Mouse (Mus musculus): ENCODE measurements at regions not wholly inside any gene's neighbourhood (a gene's known extent, or its start where the extent isn't known, plus 50 kb on each side); places are given as distances from the start of the nearest gene placed in this dataset.
"Not testable (repeated sequence)": the region's sequence is repeated elsewhere in the genome, so short reads cannot be mapped to it uniquely, and the experiment has no call there.

DNA sequence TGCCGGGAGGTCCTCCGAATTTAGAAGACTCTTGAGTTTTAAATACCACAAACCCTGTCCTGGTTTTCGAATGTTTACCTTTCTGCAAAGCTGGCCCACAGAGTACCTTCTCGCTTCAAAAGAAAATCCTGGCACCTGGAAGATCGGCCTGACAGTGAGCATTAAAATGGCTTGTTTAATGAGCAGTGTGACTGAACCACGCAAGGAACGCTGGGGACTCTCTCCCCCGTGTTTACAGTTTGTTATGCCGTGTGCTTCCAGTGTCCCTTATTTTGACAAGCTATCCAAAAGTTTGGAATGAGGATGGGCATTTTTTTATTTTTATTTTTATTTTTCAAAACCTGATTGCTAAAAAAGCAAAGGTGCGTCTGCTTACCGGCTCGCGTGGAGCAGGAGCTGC is 148.9 kb upstream of the Ttc29 start:
- WGBS, result 41% methylated on average over 13 of the region's 13 CpGs
- H3K27ac ChIP-seq (ENCODE audit: insufficient read depth, low read depth, low read length), result no peak overlapping the region
- no peak for TF ChIP-seq CTCF (IDR thresholded peaks at IDR 0.05; ENCODE audit: insufficient read depth, low read depth, low read length)
- no peak for TF ChIP-seq POLR2A (IDR thresholded peaks at IDR 0.05; ENCODE audit: insufficient read depth, low read depth, low read length)
- peaks cover 3% of the 10 kb centered on the region; the same call in 1 of the 2 replicates for H3K4me1 ChIP-seq (ENCODE audit: control insufficient read depth, insufficient read depth, low read length)
- no peak overlapping the region for H3K4me3 ChIP-seq (ENCODE audit: insufficient read depth, low read depth, low read length)

DNA sequence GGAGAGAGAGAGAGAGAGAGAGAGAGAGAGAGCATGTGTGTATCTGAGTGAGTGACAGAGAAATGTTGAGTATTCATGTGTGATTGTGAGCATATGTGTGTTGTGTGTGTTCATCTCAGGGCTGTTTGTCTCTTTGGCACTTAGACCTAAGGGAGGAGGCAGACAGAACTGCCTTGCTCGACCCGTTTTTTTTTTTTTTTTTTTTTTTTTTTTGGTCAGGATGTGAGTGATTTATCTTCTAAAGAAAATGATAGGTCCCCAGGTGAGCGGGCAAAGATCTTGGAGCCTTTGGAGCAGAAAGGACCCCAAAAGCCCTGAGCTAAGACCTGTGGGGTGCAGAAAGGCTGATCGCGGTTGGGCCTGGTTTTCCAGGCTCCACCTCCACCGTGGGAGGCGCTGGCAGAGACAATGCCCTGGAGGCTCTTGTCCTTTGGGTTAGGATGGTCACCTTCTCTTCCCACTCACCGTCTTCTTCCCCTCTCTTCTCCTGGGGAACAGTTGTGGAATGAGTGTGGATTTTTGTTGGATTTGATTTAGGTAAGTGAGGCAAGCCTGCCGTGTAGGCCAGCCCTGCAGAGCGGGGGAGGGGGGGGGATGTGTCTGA is 147.1 kb upstream of the Ttc29 start:
- no peak overlapping the region for H3K4me3 ChIP-seq (ENCODE audit: insufficient read depth, low read depth, low read length)
- no peak for TF ChIP-seq POLR2A (IDR thresholded peaks at IDR 0.05; ENCODE audit: insufficient read depth, low read depth, low read length)
- TF ChIP-seq CTCF (IDR thresholded peaks at IDR 0.05; ENCODE audit: insufficient read depth, low read depth, low read length), result no peak
- H3K4me1 ChIP-seq (ENCODE audit: control insufficient read depth, insufficient read depth, low read length), result peaks cover 3% of the 10 kb centered on the region; the same call in 1 of the 2 replicates
- no peak overlapping the region for H3K27ac ChIP-seq (ENCODE audit: insufficient read depth, low read depth, low read length)
- WGBS, result 60% methylated on average over 10 of the region's 10 CpGs

DNA sequence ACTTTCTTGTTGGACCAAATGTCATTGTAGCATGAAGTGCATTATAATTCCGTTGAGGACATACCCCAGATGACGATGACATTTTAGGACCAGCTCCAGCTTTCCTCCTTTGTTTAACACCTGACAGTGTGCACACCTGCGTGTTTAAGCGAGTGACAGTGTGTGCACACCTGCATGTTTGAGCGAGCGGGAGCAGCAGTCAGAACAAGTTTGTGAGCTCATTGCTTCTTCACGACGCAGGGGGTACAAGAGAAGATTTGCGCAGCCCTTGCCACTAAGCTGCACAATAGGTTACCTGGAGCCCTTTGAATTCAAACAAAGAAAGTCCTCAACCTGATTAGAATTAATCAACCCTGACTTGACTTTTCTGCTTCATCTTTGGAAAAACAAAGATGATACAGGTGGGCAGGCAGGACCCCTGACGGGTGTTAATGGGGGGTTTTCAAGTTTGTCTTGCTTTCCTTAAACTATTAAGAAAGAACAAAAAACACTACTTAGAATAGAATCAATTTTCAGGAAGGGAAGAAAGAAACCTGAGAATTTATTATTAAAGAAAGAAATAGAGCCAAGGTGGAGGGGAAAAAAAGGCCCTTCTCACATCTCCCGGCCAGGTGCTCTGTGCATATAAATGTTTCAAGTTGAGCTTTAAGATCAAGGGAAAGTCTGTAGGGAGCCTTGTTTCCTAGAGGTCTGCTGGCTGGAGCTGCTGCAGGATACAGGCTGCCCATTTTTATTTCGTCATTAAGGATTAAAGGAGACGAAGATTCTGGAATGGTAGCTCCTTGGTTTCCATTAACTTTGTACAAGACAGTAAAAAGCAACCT is 144.8 kb upstream of the Ttc29 start:
- 42% methylated on average over 13 of the region's 13 CpGs for WGBS
- TF ChIP-seq POLR2A (IDR thresholded peaks at IDR 0.05; ENCODE audit: insufficient read depth, low read depth, low read length), result no peak
- no peak overlapping the region for H3K27ac ChIP-seq (ENCODE audit: insufficient read depth, low read depth, low read length)
- H3K4me3 ChIP-seq (ENCODE audit: insufficient read depth, low read depth, low read length), result no peak overlapping the region
- H3K4me1 ChIP-seq (ENCODE audit: control insufficient read depth, insufficient read depth, low read length), result peaks cover 3% of the 10 kb centered on the region; the same call in 1 of the 2 replicates

DNA sequence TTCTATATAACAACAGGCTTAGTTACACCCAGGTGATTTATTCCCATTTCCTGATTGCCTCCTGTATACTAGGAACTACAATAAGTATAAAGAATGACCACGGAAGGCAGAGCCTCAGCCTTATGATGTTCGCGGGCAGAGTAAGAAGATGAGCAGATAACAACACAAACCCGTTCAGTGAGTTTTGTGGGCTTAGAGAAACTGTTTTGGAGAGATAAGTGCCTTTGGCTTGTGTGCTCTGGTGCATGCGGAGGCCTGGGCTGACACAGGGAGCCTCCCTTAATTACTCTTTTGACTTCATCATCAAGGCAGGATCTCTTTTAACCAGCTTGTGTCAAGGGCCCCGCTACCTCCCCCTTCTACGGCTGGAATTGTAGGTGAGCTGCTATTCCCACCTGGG is 139.3 kb upstream of the Ttc29 start:
- Histone ChIP-seq H3K4me1 (ENCODE audit: control insufficient read depth, insufficient read depth, low read length) (no peaks in the 10 kb centered on the region), H3K4me3 (ENCODE audit: insufficient read depth, low read depth, low read length) (no peak overlapping the region), H3K27ac (ENCODE audit: insufficient read depth, low read depth, low read length) (no peak overlapping the region)
- TF ChIP-seq CTCF (IDR thresholded peaks at IDR 0.05; ENCODE audit: insufficient read depth, low read depth, low read length) (no peak), POLR2A (IDR thresholded peaks at IDR 0.05; ENCODE audit: insufficient read depth, low read depth, low read length) (no peak)
- WGBS, result 96% methylated on average over 7 of the region's 7 CpGs

DNA sequence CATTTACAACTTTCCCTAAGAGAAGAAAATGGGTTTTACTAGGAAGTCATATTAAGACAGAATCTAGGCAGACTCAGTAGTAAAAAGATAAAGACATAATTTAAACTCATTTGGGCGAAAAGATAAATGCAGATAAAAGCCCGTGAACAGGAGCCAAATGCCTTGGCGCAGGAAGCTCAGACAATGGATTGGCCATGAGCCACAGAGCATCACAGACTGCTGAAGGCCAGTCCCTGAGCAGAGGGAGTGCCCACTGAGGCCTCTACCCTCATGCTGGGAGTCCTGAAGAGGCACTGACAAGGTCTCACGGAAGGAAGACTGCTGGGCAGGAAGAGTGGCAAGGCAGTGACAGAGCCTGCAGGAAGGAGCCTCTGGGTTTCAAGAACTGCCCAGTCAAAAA is 136.0 kb upstream of the Ttc29 start:
- Histone ChIP-seq H3K4me1 (ENCODE audit: control insufficient read depth, insufficient read depth, low read length) (no peaks in the 10 kb centered on the region), H3K4me3 (ENCODE audit: insufficient read depth, low read depth, low read length) (no peak overlapping the region), H3K27ac (ENCODE audit: insufficient read depth, low read depth, low read length) (no peak overlapping the region)
- TF ChIP-seq POLR2A (IDR thresholded peaks at IDR 0.05; ENCODE audit: insufficient read depth, low read depth, low read length) (no peak), CTCF (IDR thresholded peaks at IDR 0.05; ENCODE audit: insufficient read depth, low read depth, low read length) (no peak)
- 46% methylated on average over 4 of the region's 4 CpGs for WGBS

DNA sequence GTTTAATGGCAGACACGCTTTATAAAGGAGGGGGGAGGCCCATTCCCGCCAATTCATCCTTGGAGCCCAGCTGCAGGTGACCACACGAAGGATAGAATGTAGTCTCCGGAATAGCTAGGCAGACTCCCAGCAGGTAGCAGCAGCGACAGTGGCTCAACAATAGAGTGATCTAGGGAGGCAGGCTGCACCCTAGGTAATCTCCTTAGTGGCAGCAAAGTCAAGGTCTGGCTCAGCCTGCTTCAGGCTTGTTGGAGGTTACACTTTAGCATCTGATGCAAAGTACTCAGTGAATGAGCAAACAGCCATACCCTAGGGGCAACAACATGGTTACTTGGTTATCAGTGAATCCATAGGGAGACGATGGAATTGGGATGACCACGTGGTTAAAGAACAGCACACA is 131.7 kb upstream of the Ttc29 start:
- H3K4me1 ChIP-seq (ENCODE audit: control insufficient read depth, insufficient read depth, low read length); H3K4me3 ChIP-seq (ENCODE audit: insufficient read depth, low read depth, low read length); H3K27ac ChIP-seq (ENCODE audit: insufficient read depth, low read depth, low read length): not testable (repeated sequence)
- WGBS, result 71% methylated on average over 7 of the region's 7 CpGs

DNA sequence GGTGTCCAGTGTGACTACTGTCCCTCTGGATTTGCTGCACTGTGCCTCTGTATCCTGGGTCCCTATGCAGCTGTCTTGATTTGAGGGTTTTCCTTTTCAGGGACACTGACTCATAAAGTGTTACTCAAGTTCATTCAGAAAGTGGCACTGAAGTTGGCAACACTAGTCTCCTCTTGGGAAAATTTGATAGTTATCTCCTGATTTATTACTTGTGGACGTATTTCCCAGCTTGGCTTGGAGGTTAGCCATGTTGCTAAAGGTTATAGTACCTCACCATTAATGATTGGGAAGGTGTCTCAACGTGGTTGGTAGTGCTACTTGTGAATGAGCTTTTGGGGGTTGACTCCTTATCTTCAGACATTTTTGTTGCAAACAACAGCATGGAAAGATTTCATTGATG is 130.1 kb upstream of the Ttc29 start:
- 85% methylated on average over 2 of the region's 2 CpGs for WGBS
- Histone ChIP-seq H3K4me1 (ENCODE audit: control insufficient read depth, insufficient read depth, low read length) (no peaks in the 10 kb centered on the region), H3K4me3 (ENCODE audit: insufficient read depth, low read depth, low read length) (no peak overlapping the region), H3K27ac (ENCODE audit: insufficient read depth, low read depth, low read length) (no peak overlapping the region)
- no peak for TF ChIP-seq CTCF (IDR thresholded peaks at IDR 0.05; ENCODE audit: insufficient read depth, low read depth, low read length)
- no peak for TF ChIP-seq POLR2A (IDR thresholded peaks at IDR 0.05; ENCODE audit: insufficient read depth, low read depth, low read length)

DNA sequence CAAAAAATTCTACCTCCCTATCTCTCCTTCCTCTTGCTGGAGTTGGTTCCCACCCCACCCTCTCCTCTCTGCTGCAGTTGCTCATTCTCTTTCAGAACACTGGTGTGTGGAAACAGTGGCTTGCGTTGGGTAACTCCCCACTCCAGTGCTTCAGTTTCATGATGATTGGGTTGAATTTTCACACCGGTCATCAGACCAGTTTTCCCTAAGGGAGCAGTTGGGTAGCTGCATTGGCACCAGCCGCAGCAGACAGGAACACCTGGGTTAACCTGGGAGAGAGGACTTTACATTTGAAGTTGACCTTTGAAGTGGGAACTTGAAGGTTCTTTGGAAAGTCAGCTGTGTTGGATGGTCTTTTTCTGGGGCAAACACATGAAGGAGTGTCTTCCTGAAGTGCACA is 126.7 kb upstream of the Ttc29 start:
- Histone ChIP-seq H3K4me3 (ENCODE audit: insufficient read depth, low read depth, low read length) (no peak overlapping the region), H3K27ac (ENCODE audit: insufficient read depth, low read depth, low read length) (no peak overlapping the region), H3K4me1 (ENCODE audit: control insufficient read depth, insufficient read depth, low read length) (no peaks in the 10 kb centered on the region)
- TF ChIP-seq CTCF (IDR thresholded peaks at IDR 0.05; ENCODE audit: insufficient read depth, low read depth, low read length), result no peak
- no peak for TF ChIP-seq POLR2A (IDR thresholded peaks at IDR 0.05; ENCODE audit: insufficient read depth, low read depth, low read length)
- 97% methylated on average over 3 of the region's 3 CpGs for WGBS

DNA sequence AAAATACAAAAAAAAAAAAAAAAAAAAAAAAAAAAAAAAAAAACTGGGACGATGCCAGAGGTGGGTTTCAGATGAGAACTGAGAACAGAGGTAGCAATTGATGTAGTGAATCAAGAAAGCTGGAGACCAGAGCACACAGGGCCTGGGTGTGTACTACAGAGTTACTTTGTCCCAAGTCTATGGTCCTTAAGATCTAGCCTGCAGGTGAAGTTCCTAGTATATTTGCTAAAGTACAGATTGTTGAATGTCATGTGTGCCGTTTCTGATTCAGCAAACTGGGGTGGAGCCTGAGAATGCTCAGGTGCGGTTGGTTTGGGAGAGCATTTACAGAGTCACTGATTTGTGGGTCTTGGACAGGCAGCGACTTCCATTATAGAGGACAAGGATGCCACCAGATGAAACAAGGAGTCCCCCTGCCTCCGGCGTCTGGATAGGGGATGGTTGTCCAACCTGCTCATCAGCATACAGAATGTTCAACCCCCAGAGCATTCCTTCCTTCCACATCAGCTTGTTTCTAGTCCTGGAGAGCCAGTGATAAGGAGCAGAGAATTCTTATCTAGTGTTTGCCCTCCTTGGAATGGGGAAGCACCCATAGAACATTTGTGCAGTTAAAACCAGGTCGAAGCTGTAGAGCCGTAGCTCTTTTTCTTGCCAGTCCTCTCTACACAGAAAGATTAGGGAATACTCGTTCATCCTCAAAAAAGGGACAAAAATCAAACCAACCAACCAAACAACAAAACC is 122.5 kb upstream of the Ttc29 start:
- TF ChIP-seq CTCF (IDR thresholded peaks at IDR 0.05; ENCODE audit: insufficient read depth, low read depth, low read length) (no peak), POLR2A (IDR thresholded peaks at IDR 0.05; ENCODE audit: insufficient read depth, low read depth, low read length) (no peak)
- no peaks in the 10 kb centered on the region for H3K4me1 ChIP-seq (ENCODE audit: control insufficient read depth, insufficient read depth, low read length)
- 91% methylated on average over 9 of the region's 9 CpGs for WGBS
- no peak overlapping the region for H3K27ac ChIP-seq (ENCODE audit: insufficient read depth, low read depth, low read length)
- H3K4me3 ChIP-seq (ENCODE audit: insufficient read depth, low read depth, low read length), result no peak overlapping the region

All from olfactory bulb, adult 2 months (tissue).